ENCODE assay signal across 17 mouse cellular contexts in genomic region chr11:55208001-55208690, GRCm38 (mm10). TPM values are rescaled to one million over a fixed set of nuclear protein-coding genes. Genes with fewer than 3 reads are reported as not detected.
DNase-seq lines count a peak whose midpoint lies in the region; ATAC-seq and TF ChIP-seq lines count a peak whose summit lies in the region.
"Had no signal": no experiment of that assay in that cellular context is flagged by ENCODE, and none has a peak within 500 bp of the region (broad histone marks: within the 10 kb centered on the region; RNA-seq: fewer than 3 reads in every experiment).

No protein-coding gene starts in this region.

- peaks cover 3% of the 10 kb centered on the region for H3K27me3 ChIP-seq in CH12.LX (replicated peaks)
- no peaks in the 10 kb centered on the region for H3K27me3 ChIP-seq in intestine, postnatal 0 days (replicated peaks; ENCODE audit: control insufficient read depth, insufficient read depth, low read length)
- H3K27me3 ChIP-seq in liver, embryonic 16.5 days (ENCODE audit: control insufficient read depth, insufficient read depth, low read depth, low read length) = no peaks in the 10 kb centered on the region
- H3K27me3 ChIP-seq: limb, embryonic 13.5 days; midbrain, embryonic 15.5 days had no signal

- ATAC-seq in intestine, postnatal 0 days = peak; percentile 45
- ATAC-seq in liver, embryonic 16.5 days (ENCODE audit: low read depth) = peak; percentile 53
- ATAC-seq: midbrain, embryonic 15.5 days had no signal

- DNase-seq in kidney, adult 11 months = peak; percentile 40
- no peak for DNase-seq in kidney, postnatal 10 days
- peak; percentile 19 for DNase-seq in CH12.LX (ENCODE audit: extremely low read depth)
- no peak for DNase-seq in cerebellum, adult 18-20 months
- DNase-seq in cerebellum, adult 11 months = no peak
- DNase-seq in frontal cortex, postnatal 14 days (ENCODE audit: low spot score in 2 of 2) = no peak
- DNase-seq: adrenal gland, postnatal 25 days; heart, postnatal 4 days had no signal

- TF ChIP-seq RAD21 in CH12.LX (IDR thresholded peaks at IDR 0.05; ENCODE audit: low read depth, low read length) = no peak

- no peak overlapping the region for H3K4me3 ChIP-seq in CH12.LX (replicated peaks in 1 of 3; ENCODE audit: low read depth in 2 of 3, low read length in 2 of 3, poor library complexity in 1 of 3)
- no peak overlapping the region for H3K4me3 ChIP-seq in intestine, postnatal 0 days (ENCODE audit: low read depth, low read length)
- H3K4me3 ChIP-seq in liver, embryonic 16.5 days (ENCODE audit: low read depth, low read length) = no peak overlapping the region; the same call in 1 of the 2 replicates
- H3K4me3 ChIP-seq: erythroblast, embryonic 14.5 days; limb, embryonic 13.5 days; midbrain, embryonic 15.5 days had no signal

- no peak overlapping the region for H3K9ac ChIP-seq in CH12.LX (ENCODE audit: insufficient read depth, low read depth)
- no peak overlapping the region for H3K9ac ChIP-seq in intestine, postnatal 0 days (ENCODE audit: low read depth, low read length)
- 0 out of 2 replicates have a peak overlapping the region, but pooled peaks have one; percentile 1 for H3K9ac ChIP-seq in liver, embryonic 16.5 days (ENCODE audit: low read depth, low read length)
- H3K9ac ChIP-seq: limb, embryonic 13.5 days; midbrain, embryonic 15.5 days had no signal

- 29% methylated on average over 6 of the region's 6 CpGs for WGBS in intestine, postnatal 0 days
- WGBS in liver, embryonic 16.5 days (ENCODE audit: insufficient replicate concordance) = 30% methylated on average over 6 of the region's 6 CpGs

- H3K27ac ChIP-seq in CH12.LX (ENCODE audit: insufficient read depth, low read depth) = no peak overlapping the region
- H3K27ac ChIP-seq in intestine, postnatal 0 days (ENCODE audit: low read depth, low read length) = peak overlapping the region; percentile 22
- H3K27ac ChIP-seq in liver, embryonic 16.5 days (ENCODE audit: low read length) = peak overlapping the region; percentile 83
- H3K27ac ChIP-seq: limb, embryonic 13.5 days; midbrain, embryonic 15.5 days had no signal

- dilution Hi-C loops in CH12.LX (cut with MboI; ENCODE audit: extremely low pct_ligation_motif_present, extremely low pct_unique_long_range_greater_than_20kb, low sequenced_read_pairs) = no loop called here

- H3K36me3 ChIP-seq in CH12.LX (replicated peaks in 1 of 2; ENCODE audit: control insufficient read depth in 1 of 2, insufficient read depth in 1 of 2, low read length in 1 of 2) = peaks cover 0 to 5% of the 10 kb centered on the region in 2 experiments
- no peaks in the 10 kb centered on the region; the same call in 1 of the 2 replicates for H3K36me3 ChIP-seq in intestine, postnatal 0 days (ENCODE audit: control insufficient read depth, insufficient read depth)
- H3K36me3 ChIP-seq in liver, embryonic 16.5 days (ENCODE audit: control insufficient read depth, insufficient read depth) = no peaks in the 10 kb centered on the region
- H3K36me3 ChIP-seq: limb, embryonic 13.5 days; midbrain, embryonic 15.5 days had no signal

- TF ChIP-seq CTCF in CH12.LX (conservative IDR thresholded peaks at IDR 0.05 in 1 of 2, IDR thresholded peaks at IDR 0.05 in 1 of 2; ENCODE audit: low read depth in 2 of 2, low read length in 2 of 2) = no peak
- TF ChIP-seq CTCF in intestine, postnatal 0 days (IDR thresholded peaks at IDR 0.05; ENCODE audit: low read depth) = no peak

- TF ChIP-seq POLR2A in CH12.LX (IDR thresholded peaks at IDR 0.05; ENCODE audit: low read depth, low read length) = no peak

- peaks cover 3 to 13% of the 10 kb centered on the region in 2 experiments for H3K4me1 ChIP-seq in CH12.LX (ENCODE audit: control insufficient read depth in 1 of 2, insufficient read depth in 2 of 2)
- 0 out of 2 replicates have a peak, but pooled peaks cover 6% of the 10 kb centered on the region for H3K4me1 ChIP-seq in intestine, postnatal 0 days (replicated peaks; ENCODE audit: control insufficient read depth, insufficient read depth, low read length)
- H3K4me1 ChIP-seq in liver, embryonic 16.5 days (ENCODE audit: control insufficient read depth, low read depth, low read length) = peaks cover 14% of the 10 kb centered on the region

- in situ Hi-C loops in CH12.LX (cut with MboI; ENCODE audit: low pct_ligation_motif_present, low pct_unique_long_range_greater_than_20kb, low sequenced_read_pairs) = loop anchor here (5.0 to 10.0 kb wide), 2 partner anchors 44 to 177 kb away; no protein-coding TSS in a partner anchor

- H3K79me2 ChIP-seq in CH12.LX (replicated peaks; ENCODE audit: control insufficient read depth, extremely low read depth, insufficient read depth, poor library complexity, severe bottlenecking) = no peaks in the 10 kb centered on the region

- no peak overlapping the region for H3K4me2 ChIP-seq in CH12.LX (ENCODE audit: insufficient read depth, low read depth, poor library complexity, severe bottlenecking)
- peak overlapping the region; percentile 40; the same call in 1 of the 2 replicates for H3K4me2 ChIP-seq in intestine, postnatal 0 days (replicated peaks; ENCODE audit: low read depth)
- peak overlapping the region; percentile 40 for H3K4me2 ChIP-seq in liver, embryonic 16.5 days (ENCODE audit: low read depth, low read length)
- H3K4me2 ChIP-seq: limb, embryonic 13.5 days; midbrain, embryonic 15.5 days had no signal

- no peaks in the 10 kb centered on the region for H3K9me3 ChIP-seq in CH12.LX (replicated peaks; ENCODE audit: low read length)
- H3K9me3 ChIP-seq in intestine, postnatal 0 days (ENCODE audit: control insufficient read depth) = no peaks in the 10 kb centered on the region
- H3K9me3 ChIP-seq in liver, embryonic 16.5 days (replicated peaks; ENCODE audit: control insufficient read depth, low read length) = no peaks in the 10 kb centered on the region
- H3K9me3 ChIP-seq: midbrain, embryonic 15.5 days had no signal

- peak; percentile 32; the same call in 1 of the 2 replicates for TF ChIP-seq EP300 in CH12.LX (IDR thresholded peaks at IDR 0.05; ENCODE audit: low read length)

TF ChIP-seq in CH12.LX, 34 proteins besides CTCF, POLR2A, EP300 and RAD21:
- TF ChIP-seq MAZ (IDR thresholded peaks at IDR 0.05; ENCODE audit: low read depth, low read length) = no peak
- TF ChIP-seq KAT2A (IDR thresholded peaks at IDR 0.05; ENCODE audit: insufficient replicate concordance, low read length) = no peak
- no peak for TF ChIP-seq SMC3 (IDR thresholded peaks at IDR 0.05; ENCODE audit: low read depth, low read length)
- TF ChIP-seq CHD2 (IDR thresholded peaks at IDR 0.05; ENCODE audit: low read length) = no peak
- no peak for TF ChIP-seq ELF1 (IDR thresholded peaks at IDR 0.05; ENCODE audit: low read depth, low read length)
- no peak for TF ChIP-seq GABPA (IDR thresholded peaks at IDR 0.05; ENCODE audit: insufficient replicate concordance, low read depth, low read length)
- TF ChIP-seq NELFE (IDR thresholded peaks at IDR 0.05; ENCODE audit: low read depth, low read length) = no peak
- no peak for TF ChIP-seq ZMIZ1 (IDR thresholded peaks at IDR 0.05; ENCODE audit: low read depth, low read length)
- no peak for TF ChIP-seq MXI1 (IDR thresholded peaks at IDR 0.05; ENCODE audit: low read depth, low read length)
- TF ChIP-seq ETS1 (conservative IDR thresholded peaks at IDR 0.05; ENCODE audit: low read depth, low read length) = no peak

RNA-seq across cellular contexts. Expression of gene Slc36a1, which starts 4.0 kb away (rescaled TPM):
- total RNA-seq in CH12.LX (2012; rRNA removed) (2.5 and 3.6 TPM in 2 replicates), CH12.LX (2014; rRNA removed) (0.51 and 0.65 TPM in 2 replicates)
- 4.3 and 5.0 TPM in 2 replicates for polyA plus RNA-seq in CH12.LX (2012; ENCODE audit: insufficient read length, low read depth)
- polyA plus RNA-seq in intestine, postnatal 0 days (2015; fragmentation: Nextera tagmentation; extraction: Ambion mirVana) = 4.3 and 5.4 TPM in 2 replicates
- polyA plus RNA-seq in liver, embryonic 16.5 days (2015; fragmentation: Nextera tagmentation; extraction: Ambion mirVana) = 2.3 and 2.5 TPM in 2 replicates

RNA-seq across cellular contexts. Expression of gene Slc36a2, which starts 23.3 kb away (rescaled TPM):
- total RNA-seq in CH12.LX (2012; rRNA removed) = 0.04 and 0.08 TPM in 2 replicates
- not detected in 2 replicates for total RNA-seq in CH12.LX (2014; rRNA removed)
- polyA plus RNA-seq in CH12.LX (2012; ENCODE audit: insufficient read length, low read depth) = 0.17 and 0.18 TPM in 2 replicates
- not detected in 2 replicates for polyA plus RNA-seq in intestine, postnatal 0 days (2015; fragmentation: Nextera tagmentation; extraction: Ambion mirVana)
- polyA plus RNA-seq in liver, embryonic 16.5 days (2015; fragmentation: Nextera tagmentation; extraction: Ambion mirVana) = 39.3 and 51.1 TPM in 2 replicates
- polyA plus RNA-seq: C2C12 had no signal

RNA-seq across cellular contexts. Expression of gene Slc36a3, which starts 56.6 kb away (rescaled TPM):
- total RNA-seq in CH12.LX (2012; rRNA removed) (0.34 and 0.72 TPM in 2 replicates), CH12.LX (2014; rRNA removed) (0.34 and 0.72 TPM in 2 replicates)
- polyA plus RNA-seq in CH12.LX (2012; ENCODE audit: insufficient read length, low read depth) = 1.2 and 1.5 TPM in 2 replicates
- polyA plus RNA-seq in intestine, postnatal 0 days (2015; fragmentation: Nextera tagmentation; extraction: Ambion mirVana) = not detected in 2 replicates
- polyA plus RNA-seq in liver, embryonic 16.5 days (2015; fragmentation: Nextera tagmentation; extraction: Ambion mirVana) = not detected in 2 replicates
- total RNA-seq: adrenal gland, postnatal 25 days; heart, postnatal 4 days; layer of hippocampus, adult 8-10 months had no signal
- polyA plus RNA-seq: cortical plate, adult 2 months; erythroblast, embryonic 14.5 days; limb, embryonic 13.5 days; midbrain, embryonic 15.5 days; stomach, embryonic 14.5 days had no signal

Comparison
In these comparisons a context has a peak if more than half of its experiments do, and no peak if none do; other contexts are left out.
1. DNase-seq: peak in kidney, adult 11 months (single experiment) and CH12.LX (single experiment); none in kidney, postnatal 10 days (single experiment), cerebellum, adult 18-20 months (0 of 2), cerebellum, adult 11 months (single experiment) and frontal cortex, postnatal 14 days (0 of 2).
2. RNA of gene Slc36a2, which starts 23.3 kb away (polyA plus RNA-seq): 39.3 to 51.1 TPM in liver, embryonic 16.5 days; 0.17 to 0.18 TPM in CH12.LX and not detected in intestine, postnatal 0 days; every median in the first group is over 10 times any median in the second.